Mouse (Mus musculus): ENCODE data around the gene Mtmr12.

The Mtmr12 gene

GRCm38 (mm10) chr15:12232429-12232828 lies 27.6 kb downstream of the Mtmr12 start:
- in situ Hi-C loops (cut with MboI, MseI) = no loop called here

- in situ Hi-C loops (cut with MboI, MseI) = no loop called here
These were observed 28.2 kb downstream of the Mtmr12 start for GRCm38 (mm10) chr15:12233021-12233420.

- in situ Hi-C loops (cut with MboI, MseI) = no loop called here
These were observed 30.7 kb downstream of the Mtmr12 start for GRCm38 (mm10) chr15:12235559-12235958.

GRCm38 (mm10) chr15:12235983-12236382 lies 31.2 kb downstream of the Mtmr12 start:
- in situ Hi-C loops (cut with MboI, MseI) = no loop called here

- in situ Hi-C loops (cut with MboI, MseI) = no loop called here
These were observed 32.1 kb downstream of the Mtmr12 start for GRCm38 (mm10) chr15:12236961-12237360.

GRCm38 (mm10) chr15:12237539-12237938 lies 32.7 kb downstream of the Mtmr12 start:
- in situ Hi-C loops (cut with MboI, MseI) = no loop called here

GRCm38 (mm10) chr15:12238337-12238736 lies 33.5 kb downstream of the Mtmr12 start:
- in situ Hi-C loops (cut with MboI, MseI) = no loop called here

GRCm38 (mm10) chr15:12240705-12241328 lies 36.0 kb downstream of the Mtmr12 start:
- in situ Hi-C loops (cut with MboI, MseI) = loop anchor here in 1 of 2 experiments (5.0 kb wide), 1 partner anchor 34 kb away; the partner anchor contains the start of gene Mtmr12

- in situ Hi-C loops (cut with MboI, MseI) = loop anchor here in 1 of 2 experiments (5.0 kb wide), 1 partner anchor 36 kb away; the partner anchor contains the start of gene Mtmr12
These were observed 39.0 kb downstream of the Mtmr12 start for GRCm38 (mm10) chr15:12243792-12244191.

GRCm38 (mm10) chr15:12245580-12246359 lies 40.9 kb downstream of the Mtmr12 start:
- in situ Hi-C loops (cut with MboI, MseI) = loop anchor here in 1 of 2 experiments (5.0 kb wide), 1 partner anchor 48 kb away; no protein-coding TSS in a partner anchor

- in situ Hi-C loops (cut with MboI, MseI) = loop anchor here in 1 of 2 experiments (5.0 kb wide), 1 partner anchor 49 kb away; no protein-coding TSS in a partner anchor
These were observed 41.7 kb downstream of the Mtmr12 start for GRCm38 (mm10) chr15:12246360-12247158.

- in situ Hi-C loops (cut with MboI, MseI) = loop anchor here in 1 of 2 experiments (5.0 kb wide), 1 partner anchor 50 kb away; no protein-coding TSS in a partner anchor
These were observed 42.4 kb downstream of the Mtmr12 start for GRCm38 (mm10) chr15:12247159-12247603.

GRCm38 (mm10) chr15:12248279-12248678 lies 43.5 kb downstream of the Mtmr12 start:
- in situ Hi-C loops (cut with MboI, MseI) = loop anchor here in 1 of 2 experiments (5.0 kb wide), 1 partner anchor 51 kb away; no protein-coding TSS in a partner anchor

- in situ Hi-C loops (cut with MboI, MseI) = no loop called here
These were observed 45.5 kb downstream of the Mtmr12 start for GRCm38 (mm10) chr15:12250350-12250749.

- in situ Hi-C loops (cut with MboI, MseI) = no loop called here
These were observed 46.8 kb downstream of the Mtmr12 start for GRCm38 (mm10) chr15:12251416-12252140.

- in situ Hi-C loops (cut with MboI, MseI) = no loop called here
These were observed 47.3 kb downstream of the Mtmr12 start for GRCm38 (mm10) chr15:12252141-12252489.

GRCm38 (mm10) chr15:12257730-12258494 lies 53.1 kb downstream of the Mtmr12 start:
- in situ Hi-C loops (cut with MboI, MseI) = no loop called here

GRCm38 (mm10) chr15:12263056-12263455 lies 58.2 kb downstream of the Mtmr12 start:
- in situ Hi-C loops (cut with MboI, MseI) = no loop called here

- in situ Hi-C loops (cut with MboI, MseI) = no loop called here
These were observed 61.6 kb downstream of the Mtmr12 start for GRCm38 (mm10) chr15:12266460-12266859.

- in situ Hi-C loops (cut with MboI, MseI) = no loop called here
These were observed 63.2 kb downstream of the Mtmr12 start for GRCm38 (mm10) chr15:12268021-12268420.

Measured in T-helper 17 cell (primary cell).